Mouse (Mus musculus) lung, embryonic 16.5 days (tissue): ENCODE data around the gene Tbx15. TPM values are rescaled to one million over a fixed set of nuclear protein-coding genes. Genes with fewer than 3 reads are reported as not detected.

ENCODE experiments used
- ATAC-seq: fragments of 200-750 bp; cut with Nextera tagmentation; 2 replicates; pipeline ENCODE4 v1.8.0; 2017; ENCODE audit warnings: low read depth, mild to moderate bottlenecking, moderate library complexity
- H3K27ac ChIP-seq: fragments of 300-500 bp; sonication (generic); 2 replicates; pipeline ENCODE4 v1.5.1; 2014; ENCODE audit warnings: mild to moderate bottlenecking, control low read depth, low read length
- H3K27me3 ChIP-seq: fragments of 300-500 bp; sonication (generic); 2 replicates; pipeline ENCODE4 v1.6.1; 2014; ENCODE audit warnings: low read depth, low read length, mixed read lengths; ENCODE audit not compliant: control insufficient read depth, insufficient read depth
- H3K36me3 ChIP-seq: fragments of 300-500 bp; sonication (generic); 2 replicates; pipeline ENCODE4 v1.6.1; 2014; ENCODE audit warnings: low read length; ENCODE audit not compliant: control insufficient read depth, insufficient read depth
- H3K4me1 ChIP-seq: fragments of 300-500 bp; sonication (generic); replicated peaks from 2 replicates; pipeline ENCODE4 v1.6.1; 2014; ENCODE audit warnings: low read length, mixed read lengths; ENCODE audit not compliant: control insufficient read depth, insufficient read depth
- H3K4me2 ChIP-seq: fragments of 300-500 bp; sonication (generic); 2 replicates; pipeline ENCODE4 v1.6.1; 2014; ENCODE audit warnings: low read depth, low read length, control low read depth
- H3K4me3 ChIP-seq: fragments of 300-500 bp; sonication (generic); 2 replicates; pipeline ENCODE4 v1.5.1; 2014; ENCODE audit warnings: mild to moderate bottlenecking, low read length, control low read depth
- H3K9ac ChIP-seq: fragments of 300-500 bp; sonication (generic); 2 replicates; pipeline ENCODE4 v1.6.1; 2014; ENCODE audit warnings: low read length, control low read depth
- H3K9me3 ChIP-seq: fragments of 300-500 bp; sonication (generic); 2 replicates; pipeline ENCODE4 v1.6.1; 2016; ENCODE audit warnings: low read length; ENCODE audit not compliant: control insufficient read depth
- WGBS: fragments of 180-500 bp; shearing (Covaris S2); extraction: QIAGEN DNeasy Blood & Tissue Kit; methylation state at CpG from one replicate; pipeline ENCODE4 v1.1.7; 2014; 5-methylcytosine and 5-hydroxymethylcytosine counted together
- polyA plus RNA-seq: library from polyadenylated mRNA; unstranded; fragments of >200 nt; fragmentation: Nextera tagmentation; extraction: Ambion mirVana; gene quantifications from 2 replicates; pipeline ENCODE4 v1.2.1, GENCODE M21; 2015

Gene Tbx15
- polyA plus RNA-seq, 1 experiment from 2014 or later, result 0.24 TPM

DNA sequence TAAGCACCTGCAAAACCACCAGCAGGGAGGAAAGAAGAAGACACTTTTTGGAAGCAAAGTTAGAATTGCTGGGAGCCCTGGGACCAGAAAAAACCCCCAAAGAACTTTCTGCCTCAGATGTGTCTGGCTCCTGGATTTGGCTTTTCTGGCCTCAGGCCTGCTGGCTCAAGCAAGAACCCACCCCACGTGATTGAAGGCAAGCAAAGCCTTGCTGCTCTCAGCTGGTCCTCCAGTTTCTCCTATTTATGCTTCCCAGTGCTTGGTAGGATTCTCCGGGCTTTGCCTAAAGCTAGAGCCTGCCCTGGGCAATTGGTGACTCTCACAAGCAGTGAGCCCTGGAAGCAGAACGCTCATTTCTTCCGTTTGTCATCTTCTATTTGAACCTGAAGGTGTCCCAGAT is 7.4 kb downstream of the Tbx15 start:
- no peaks in the 10 kb centered on the region for H3K36me3 ChIP-seq
- 9% methylated on average over 4 of the region's 4 CpGs for WGBS
- ATAC-seq, result no peak

DNA sequence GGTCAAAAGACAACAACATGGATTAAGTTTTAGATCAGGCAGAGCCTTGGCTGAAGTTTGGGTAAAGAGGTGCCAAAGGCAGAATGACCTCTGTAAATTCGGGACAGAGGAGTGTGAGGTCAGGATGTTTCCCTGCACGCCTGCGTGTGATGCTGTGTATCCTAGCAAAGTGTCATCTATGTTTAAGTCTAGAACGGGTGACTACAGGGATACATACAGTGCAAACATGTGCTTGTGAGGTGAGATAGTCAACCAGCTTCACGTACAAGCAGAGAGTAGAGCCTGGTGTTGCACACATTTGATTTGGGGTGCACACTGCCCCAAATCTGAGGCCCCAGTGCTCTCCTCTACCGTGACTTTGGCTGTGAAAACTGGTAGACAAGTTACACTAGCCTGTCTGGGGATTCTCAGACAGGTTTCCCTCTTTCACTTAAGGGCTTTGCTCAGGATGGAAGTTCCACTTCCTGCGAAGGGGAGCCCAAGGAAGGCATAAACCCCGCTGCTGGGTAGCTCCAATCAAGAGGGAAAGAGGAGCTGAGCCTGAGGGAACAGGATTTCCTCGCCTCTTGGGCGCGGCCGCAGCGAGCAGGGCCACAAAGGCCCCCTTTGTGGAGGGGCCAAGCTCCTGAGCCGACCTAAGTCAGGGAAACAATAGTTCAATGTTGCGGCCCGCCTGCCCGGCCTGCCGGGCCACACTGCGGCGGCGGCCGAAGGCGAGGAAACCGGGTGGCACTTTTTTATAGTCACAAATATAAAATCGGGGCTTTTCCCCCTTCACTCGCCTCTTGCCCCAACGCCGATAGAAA is 8.0 kb downstream of the Tbx15 start:
- Histone ChIP-seq H3K4me2 (no peak overlapping the region), H3K4me1 (peaks cover 6% of the 10 kb centered on the region), H3K27ac (no peak overlapping the region), H3K4me3 (no peak overlapping the region), H3K9me3 (no peaks in the 10 kb centered on the region; the same call in 1 of the 2 replicates), H3K27me3 (peaks cover 88% of the 10 kb centered on the region), H3K9ac (no peak overlapping the region), H3K36me3 (no peaks in the 10 kb centered on the region)
- 4% methylated on average over 28 of the region's 28 CpGs for WGBS
- ATAC-seq, result no peak

More for the DNA sequence above, 7.4 kb downstream of the Tbx15 start:
- peaks cover 3% of the 10 kb centered on the region; the same call in 1 of the 2 replicates for H3K4me1 ChIP-seq
- no peak overlapping the region for H3K4me3 ChIP-seq
- peaks cover 90% of the 10 kb centered on the region for H3K27me3 ChIP-seq
- no peak overlapping the region for H3K27ac ChIP-seq
- H3K9me3 ChIP-seq, result no peaks in the 10 kb centered on the region; the same call in 1 of the 2 replicates
- no peak overlapping the region for H3K4me2 ChIP-seq
- H3K9ac ChIP-seq, result no peak overlapping the region

DNA sequence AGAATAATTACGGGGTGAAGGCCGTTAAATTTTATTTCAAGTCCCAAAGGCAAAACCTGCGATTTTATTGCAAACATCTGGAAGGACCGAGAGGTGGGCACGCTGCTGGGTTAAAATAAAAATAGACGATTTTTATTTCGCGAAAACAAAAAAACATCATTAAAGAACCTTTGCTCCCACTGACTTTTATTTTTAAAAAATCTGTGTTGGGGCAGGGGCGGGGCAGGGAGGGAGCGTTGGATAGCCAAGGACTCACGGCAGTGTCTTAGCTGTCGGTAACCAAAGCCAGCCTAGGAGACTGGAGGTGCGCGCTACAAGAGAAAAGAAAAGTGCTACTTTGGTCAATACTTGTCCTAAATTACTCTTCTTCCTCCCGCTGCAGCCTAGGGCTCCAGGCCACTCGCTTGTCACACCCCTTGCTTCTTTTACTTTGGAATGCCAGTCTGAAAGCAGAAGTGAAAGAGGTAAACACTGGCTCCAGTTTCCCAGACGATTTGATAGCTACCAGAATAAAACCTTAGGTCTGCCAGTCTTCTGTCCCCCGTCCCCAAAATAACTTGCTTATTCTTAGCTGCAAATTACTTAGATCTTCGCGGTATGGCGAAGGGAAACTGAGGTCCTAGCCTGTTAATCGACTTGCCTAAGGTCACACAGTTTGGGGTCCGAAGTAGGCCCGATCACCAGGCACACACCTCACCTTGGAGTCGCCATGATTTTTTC is 8.8 kb downstream of the Tbx15 start:
- Histone ChIP-seq H3K27me3 (peaks cover 85% of the 10 kb centered on the region), H3K4me3 (no peak overlapping the region), H3K4me2 (no peak overlapping the region), H3K9me3 (no peaks in the 10 kb centered on the region; the same call in 1 of the 2 replicates), H3K9ac (no peak overlapping the region), H3K4me1 (peaks cover 10% of the 10 kb centered on the region), H3K27ac (no peak overlapping the region), H3K36me3 (no peaks in the 10 kb centered on the region)
- 2% methylated on average over 23 of the region's 25 CpGs for WGBS
- ATAC-seq, result no peak

DNA sequence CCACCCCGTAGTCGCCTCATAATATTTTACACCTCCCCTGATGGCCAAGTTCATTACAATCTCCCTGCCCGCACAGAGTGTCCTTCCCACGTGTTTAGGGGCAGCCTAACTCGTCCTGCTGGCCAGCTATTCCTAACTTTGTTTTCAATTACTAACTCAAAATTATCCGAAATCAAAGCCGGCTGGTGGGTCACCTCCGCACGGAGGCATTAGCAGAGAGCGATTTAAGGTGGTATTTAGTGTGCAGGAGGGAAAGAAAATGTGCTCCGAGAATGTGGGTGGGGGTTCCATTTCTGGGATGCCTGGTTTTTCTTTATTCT is 9.3 kb downstream of the Tbx15 start:
- no peak overlapping the region for H3K4me2 ChIP-seq
- H3K4me1 ChIP-seq, result peaks cover 10% of the 10 kb centered on the region
- H3K36me3 ChIP-seq, result no peaks in the 10 kb centered on the region
- no peak overlapping the region for H3K27ac ChIP-seq
- no peak overlapping the region for H3K9ac ChIP-seq
- peaks cover 89% of the 10 kb centered on the region for H3K27me3 ChIP-seq
- WGBS, result 4% methylated on average over 11 of the region's 11 CpGs
- no peaks in the 10 kb centered on the region; the same call in 1 of the 2 replicates for H3K9me3 ChIP-seq
- no peak for ATAC-seq
- no peak overlapping the region for H3K4me3 ChIP-seq

DNA sequence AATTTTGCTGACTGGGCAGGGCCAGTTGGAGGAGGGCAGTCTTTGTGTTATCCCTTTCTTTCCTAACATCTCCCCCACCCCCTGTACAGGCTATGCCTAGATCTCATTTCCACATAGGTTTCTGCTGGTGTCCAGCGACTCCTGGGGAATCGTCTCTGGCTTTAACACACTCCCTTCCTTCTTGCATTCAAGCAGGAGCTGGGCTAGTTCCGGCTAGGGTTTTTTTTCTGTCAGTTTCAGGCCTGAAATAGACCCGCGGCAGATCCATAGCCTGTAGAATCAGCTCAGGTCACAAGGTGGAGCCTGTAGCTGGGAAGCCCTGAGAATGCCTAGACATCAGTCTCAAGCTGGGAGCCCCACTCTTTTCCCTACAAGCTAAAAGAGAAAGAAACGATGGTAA is 9.7 kb downstream of the Tbx15 start:
- WGBS, result 3% methylated on average over 6 of the region's 6 CpGs
- Histone ChIP-seq H3K36me3 (no peaks in the 10 kb centered on the region), H3K4me1 (peaks cover 10% of the 10 kb centered on the region), H3K27me3 (peaks cover 87% of the 10 kb centered on the region), H3K9ac (no peak overlapping the region), H3K4me3 (no peak overlapping the region), H3K9me3 (no peaks in the 10 kb centered on the region; the same call in 1 of the 2 replicates), H3K4me2 (no peak overlapping the region), H3K27ac (no peak overlapping the region)
- no peak for ATAC-seq

DNA sequence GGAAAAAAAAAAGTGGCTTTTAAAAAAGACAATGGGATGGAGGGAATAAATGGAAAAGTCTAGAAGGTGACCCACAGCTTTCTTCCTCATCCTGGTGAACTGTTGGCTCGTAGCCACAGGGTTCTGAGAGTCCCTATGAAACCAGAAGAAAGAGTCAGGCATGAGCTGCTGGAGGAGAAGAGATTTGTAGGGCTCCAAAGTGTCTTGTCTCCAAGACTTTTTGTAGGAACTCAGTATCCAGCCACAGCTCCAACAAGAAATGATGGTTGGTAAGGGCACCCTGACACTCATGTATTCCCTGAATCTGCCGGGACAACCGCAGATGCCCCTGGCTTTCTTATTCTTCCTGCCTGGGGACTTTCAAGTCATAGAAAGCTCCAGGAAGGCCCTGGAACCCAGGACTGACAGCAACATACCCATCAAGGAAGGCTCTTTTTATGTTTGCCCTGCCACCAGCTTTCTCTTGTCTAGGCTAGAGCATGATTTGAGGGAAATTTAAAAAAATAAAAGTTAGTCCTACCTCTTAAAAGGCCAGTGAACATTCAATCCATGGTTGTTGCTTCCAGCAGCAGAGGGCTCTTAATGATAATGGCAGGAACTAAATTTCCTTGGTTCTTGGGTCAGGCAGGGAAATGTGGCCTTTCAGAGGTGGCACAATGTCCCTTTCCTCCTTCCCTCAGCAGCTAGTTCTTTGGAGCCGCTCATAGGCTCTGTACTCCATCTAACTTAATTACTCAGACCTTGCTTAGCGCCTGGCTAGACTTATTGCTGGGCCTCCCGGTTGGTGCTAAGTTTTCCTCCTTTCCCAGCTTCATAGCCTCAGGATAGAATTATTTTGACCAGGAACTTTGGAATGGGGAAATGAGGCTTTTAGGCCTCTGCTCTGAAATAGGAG is 11.3 kb downstream of the Tbx15 start:
- H3K4me1 ChIP-seq, result peaks cover 7% of the 10 kb centered on the region
- H3K36me3 ChIP-seq, result no peaks in the 10 kb centered on the region
- no peak for ATAC-seq
- H3K9me3 ChIP-seq, result no peaks in the 10 kb centered on the region; the same call in 1 of the 2 replicates
- 12% methylated on average over 6 of the region's 6 CpGs for WGBS
- H3K27ac ChIP-seq, result no peak overlapping the region
- no peak overlapping the region for H3K4me2 ChIP-seq
- H3K4me3 ChIP-seq, result no peak overlapping the region
- H3K27me3 ChIP-seq, result peaks cover 90% of the 10 kb centered on the region
- H3K9ac ChIP-seq, result no peak overlapping the region

DNA sequence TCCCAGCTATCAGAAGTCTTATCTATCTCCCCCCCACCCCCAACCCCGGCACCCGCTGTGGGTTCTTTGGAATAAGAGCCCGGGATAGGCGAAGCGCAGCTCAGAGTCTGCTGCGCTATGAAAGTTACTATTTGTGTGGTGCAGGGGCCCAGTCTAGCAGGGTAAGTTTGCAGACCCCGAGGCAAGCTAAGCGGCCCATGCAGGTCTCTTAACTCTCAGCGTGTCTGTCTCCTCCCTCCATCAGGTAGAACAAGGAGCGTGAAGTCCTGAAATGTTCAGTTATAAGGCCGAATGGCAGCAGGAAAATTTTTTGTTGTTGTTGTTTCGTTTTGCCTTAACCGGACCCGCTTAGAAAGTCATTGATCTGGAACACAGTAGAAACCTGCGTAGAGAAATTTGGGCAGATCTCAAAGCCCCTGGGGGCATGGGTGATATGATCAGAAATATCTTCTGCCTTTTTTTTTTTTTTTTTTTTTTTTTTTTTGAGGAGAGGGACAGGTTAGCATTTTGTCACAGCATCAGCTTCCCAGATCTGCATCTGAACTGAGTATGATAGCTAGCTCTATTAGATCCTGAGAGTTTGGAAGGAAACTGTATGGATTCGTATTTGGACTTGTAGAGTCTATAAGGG is 12.4 kb downstream of the Tbx15 start:
- 3% methylated on average over 16 of the region's 16 CpGs for WGBS
- no peaks in the 10 kb centered on the region; the same call in 1 of the 2 replicates for H3K9me3 ChIP-seq
- peaks cover 91% of the 10 kb centered on the region for H3K27me3 ChIP-seq
- peaks cover 7% of the 10 kb centered on the region for H3K4me1 ChIP-seq
- peak overlapping the region; percentile 51; the same call in 1 of the 2 replicates for H3K4me3 ChIP-seq
- no peak overlapping the region for H3K27ac ChIP-seq
- no peak overlapping the region for H3K4me2 ChIP-seq
- H3K36me3 ChIP-seq, result no peaks in the 10 kb centered on the region
- H3K9ac ChIP-seq, result no peak overlapping the region
- no peak for ATAC-seq

DNA sequence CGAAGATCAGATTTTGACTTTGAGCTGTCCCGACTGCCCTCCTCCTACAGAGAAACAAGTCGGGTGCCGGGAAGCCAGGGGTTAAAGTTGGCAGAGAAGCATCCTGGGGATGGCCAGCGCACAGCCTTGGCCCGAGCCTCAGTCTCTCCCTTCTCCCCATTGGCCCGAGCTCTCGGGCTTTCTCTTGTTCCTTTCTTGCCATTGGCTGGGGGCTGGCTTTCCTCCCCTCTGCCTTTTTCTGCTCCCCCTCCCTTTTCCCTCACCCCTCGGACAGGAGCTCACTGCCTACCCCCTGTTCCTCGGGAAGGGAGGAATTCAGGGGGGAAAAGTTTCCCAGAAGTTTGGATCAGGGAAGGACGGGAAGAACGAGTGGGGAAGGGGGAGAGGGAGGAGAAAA is 12.9 kb downstream of the Tbx15 start:
- no peak overlapping the region for H3K27ac ChIP-seq
- H3K4me3 ChIP-seq, result peak overlapping the region; percentile 51
- peaks cover 92% of the 10 kb centered on the region for H3K27me3 ChIP-seq
- peak overlapping the region; percentile 73 for H3K4me2 ChIP-seq
- 0% methylated on average over 12 of the region's 12 CpGs for WGBS
- peak; percentile 42; the same call in 1 of the 2 replicates for ATAC-seq
- H3K4me1 ChIP-seq, result peaks cover 7% of the 10 kb centered on the region
- no peaks in the 10 kb centered on the region for H3K36me3 ChIP-seq
- H3K9me3 ChIP-seq, result no peaks in the 10 kb centered on the region; the same call in 1 of the 2 replicates
- no peak overlapping the region for H3K9ac ChIP-seq
